Mouse (Mus musculus) v-Abl transformed pro-B cells (cell line): Measurements from ENCODE around the gene Cadps2.

Experiments
- in situ Hi-C, 2 experiments: fragments of 400-800 bp; cut with MboI; formaldehyde crosslinking; loops; one replicate each; pipeline ENCODE4 v1.15.1; 2025; ENCODE audit not compliant: unreplicated experiment in 2 of 2

Gene Cadps2

DNA sequence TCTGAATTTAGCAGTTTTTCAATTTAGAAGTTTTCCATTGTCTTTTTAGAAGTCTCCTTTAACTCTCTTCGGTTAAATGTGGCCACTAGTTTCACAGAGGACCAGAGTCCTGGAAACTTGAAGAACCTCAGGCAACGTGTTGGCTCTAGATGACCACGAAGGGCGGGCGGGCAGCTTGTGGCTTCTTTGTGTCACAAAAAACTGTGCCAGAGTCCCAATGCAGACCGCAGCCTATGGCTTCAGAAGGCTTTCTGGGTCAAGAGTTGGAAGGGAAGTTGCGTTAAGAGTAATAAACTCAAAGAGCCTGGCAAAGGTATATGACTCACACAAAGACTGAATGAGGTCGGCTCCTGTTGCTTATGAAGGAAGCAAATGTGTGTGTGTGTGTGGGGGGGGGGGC is 584.1 kb downstream of the Cadps2 start:
- in situ Hi-C loops: no loop called here

DNA sequence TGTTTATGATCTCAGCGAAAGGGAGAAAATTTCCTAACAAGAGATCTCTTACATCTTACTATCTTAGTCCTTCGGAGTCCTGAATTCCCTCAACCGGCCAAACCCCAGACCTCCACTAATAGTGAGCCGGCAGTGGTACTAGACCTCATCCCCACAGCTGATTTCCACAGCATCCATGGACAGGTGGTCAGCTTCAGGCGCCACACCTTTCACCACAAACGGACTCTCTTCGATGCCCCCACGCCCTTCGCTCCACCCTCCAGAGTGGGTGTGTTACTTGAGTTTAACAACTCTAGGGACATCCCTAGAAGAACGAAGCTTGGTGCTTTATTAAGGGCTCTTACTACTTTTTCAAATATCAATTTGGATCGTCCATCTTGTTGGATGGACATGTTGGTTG is 584.6 kb downstream of the Cadps2 start:
- in situ Hi-C loops: no loop called here

DNA sequence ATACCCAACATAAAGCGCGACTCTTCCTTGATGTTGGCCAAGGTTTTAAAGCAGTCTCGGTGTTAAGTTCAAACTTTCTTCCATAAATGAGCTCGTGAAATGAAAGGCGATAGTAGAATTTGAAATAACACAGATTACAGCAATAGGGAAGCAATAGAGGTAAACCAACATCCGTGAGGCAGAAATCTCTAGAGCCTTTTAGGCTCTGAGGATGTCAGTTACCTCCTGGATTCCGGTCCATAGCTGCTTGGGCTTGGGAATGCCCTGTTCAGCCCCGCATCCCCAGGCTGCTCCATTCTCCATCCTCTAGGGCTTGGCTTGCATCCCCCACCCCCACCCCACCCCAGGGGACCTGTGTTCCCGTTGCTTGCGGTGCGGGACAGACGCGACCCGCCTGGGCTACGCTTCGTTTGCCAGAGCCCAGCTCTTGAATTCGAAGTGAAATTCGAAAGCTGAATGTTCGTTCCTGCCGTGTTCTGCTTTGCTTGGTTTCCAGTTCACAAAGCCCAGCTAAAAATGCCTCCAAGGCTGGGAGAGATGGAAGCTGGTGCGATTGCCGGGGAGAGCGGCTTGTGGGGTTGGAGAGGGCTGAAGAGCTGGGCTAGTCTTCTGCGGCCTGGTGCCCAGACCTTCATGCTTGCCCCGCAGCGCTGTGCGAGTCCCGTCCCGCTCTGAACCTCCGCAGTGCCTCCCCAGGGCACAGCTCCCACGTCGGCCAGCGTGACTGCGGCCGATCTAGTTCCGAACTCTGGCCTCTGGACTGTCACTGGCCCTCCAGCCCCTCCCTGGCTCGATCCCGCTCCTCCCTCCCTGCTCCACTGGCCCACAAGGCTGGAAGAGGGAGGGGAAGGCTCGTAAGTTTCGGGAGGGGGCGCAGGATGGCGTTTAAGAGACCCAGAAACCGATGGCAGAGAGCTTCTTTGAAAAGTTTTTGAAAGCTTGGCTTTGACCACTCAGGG is 585.6 kb downstream of the Cadps2 start:
- in situ Hi-C loops: no loop called here

DNA sequence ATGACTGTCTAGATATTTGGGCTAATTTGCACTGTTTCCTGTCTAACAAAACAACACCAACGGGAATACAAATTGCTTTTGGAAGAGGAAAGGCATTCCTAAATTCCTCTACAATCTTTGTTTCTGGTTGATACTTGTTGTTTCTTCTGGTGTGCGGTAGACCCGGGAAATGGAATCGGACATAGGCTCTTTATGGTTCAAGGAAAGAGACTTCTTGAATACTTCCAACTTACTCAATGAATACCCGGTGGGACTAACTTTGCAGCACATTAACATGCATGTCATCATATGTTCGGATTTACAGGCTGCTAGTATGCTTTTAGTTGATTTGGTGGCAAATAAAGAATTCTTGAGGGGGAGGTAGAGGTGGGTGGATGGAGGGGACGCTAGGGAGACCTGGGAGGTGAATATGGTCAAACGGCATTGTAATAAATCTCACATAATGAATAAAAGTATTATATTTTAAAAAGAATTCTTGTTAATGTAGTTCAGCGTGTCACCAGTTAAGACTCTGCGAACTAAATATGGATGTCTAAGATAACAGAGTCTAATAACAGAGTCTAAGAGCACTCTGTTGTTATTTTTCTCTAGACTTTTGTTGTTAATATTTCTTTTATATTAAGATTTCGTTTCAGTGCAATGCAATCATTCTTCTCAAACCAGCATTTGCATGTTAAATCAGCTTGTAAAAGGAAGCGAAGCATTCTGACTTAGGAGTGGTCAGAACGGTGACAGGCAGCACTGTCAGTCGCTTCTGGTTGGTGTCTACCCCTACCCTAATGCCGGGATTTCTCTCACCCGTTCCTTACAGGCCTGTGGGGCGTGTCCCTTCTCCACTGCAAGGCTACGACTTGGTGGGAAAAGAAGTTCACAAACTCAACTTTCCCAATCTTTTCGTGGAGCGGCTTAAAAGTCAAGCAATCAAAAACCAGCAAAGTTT is 586.8 kb downstream of the Cadps2 start:
- in situ Hi-C loops: no loop called here

DNA sequence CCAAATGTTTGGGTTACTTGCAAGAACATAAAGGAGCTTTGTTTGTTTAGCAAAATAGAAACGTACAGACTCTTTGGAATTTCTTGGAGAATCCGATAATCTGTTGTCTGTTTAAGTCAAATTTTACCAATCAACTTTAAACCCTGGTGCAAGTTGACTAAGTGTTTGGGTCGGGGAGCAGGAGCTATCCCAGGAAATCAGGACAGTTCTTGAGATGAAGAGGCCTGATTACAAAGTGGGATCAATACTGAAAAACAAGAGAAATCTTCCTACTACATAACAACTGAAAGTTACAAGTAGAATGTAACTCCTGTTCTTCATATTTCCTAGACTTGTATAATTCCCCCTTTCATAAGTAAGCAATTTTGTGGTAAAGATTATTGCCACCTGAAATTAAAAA is 587.8 kb downstream of the Cadps2 start:
- in situ Hi-C loops: no loop called here

DNA sequence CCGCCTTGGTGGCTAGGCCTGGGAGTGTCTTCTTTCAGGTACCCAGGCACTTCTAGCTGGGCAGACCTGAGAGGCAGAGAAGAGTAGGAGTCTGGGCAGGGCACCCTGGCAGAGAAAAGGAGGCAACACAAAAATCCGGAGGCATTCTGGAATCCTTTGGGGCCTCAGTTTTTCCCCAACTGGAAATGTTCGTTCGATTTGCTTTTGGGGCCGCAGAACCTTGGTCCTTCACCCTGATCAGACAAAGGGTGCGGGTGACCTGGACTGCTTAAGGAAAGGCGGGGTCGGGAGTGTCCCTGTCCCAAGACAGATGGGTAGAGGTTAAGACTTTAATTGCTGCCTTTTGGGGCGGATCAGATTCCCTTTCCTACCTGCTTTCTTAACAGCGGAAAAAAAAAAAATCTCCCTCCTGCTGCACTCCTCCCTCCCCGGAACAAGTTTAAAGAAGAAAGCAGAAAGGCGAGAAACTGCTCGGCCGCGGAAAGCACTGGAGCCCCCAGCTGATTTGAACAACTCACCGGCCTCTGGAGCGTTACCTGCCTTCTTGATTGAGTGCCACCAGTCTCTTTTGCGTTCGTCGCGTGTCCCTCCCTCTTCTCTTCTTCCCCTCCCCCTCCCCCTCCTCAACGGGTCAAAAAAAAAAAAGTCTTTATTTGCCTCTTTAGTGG is 588.8 kb downstream of the Cadps2 start:
- in situ Hi-C loops: no loop called here

DNA sequence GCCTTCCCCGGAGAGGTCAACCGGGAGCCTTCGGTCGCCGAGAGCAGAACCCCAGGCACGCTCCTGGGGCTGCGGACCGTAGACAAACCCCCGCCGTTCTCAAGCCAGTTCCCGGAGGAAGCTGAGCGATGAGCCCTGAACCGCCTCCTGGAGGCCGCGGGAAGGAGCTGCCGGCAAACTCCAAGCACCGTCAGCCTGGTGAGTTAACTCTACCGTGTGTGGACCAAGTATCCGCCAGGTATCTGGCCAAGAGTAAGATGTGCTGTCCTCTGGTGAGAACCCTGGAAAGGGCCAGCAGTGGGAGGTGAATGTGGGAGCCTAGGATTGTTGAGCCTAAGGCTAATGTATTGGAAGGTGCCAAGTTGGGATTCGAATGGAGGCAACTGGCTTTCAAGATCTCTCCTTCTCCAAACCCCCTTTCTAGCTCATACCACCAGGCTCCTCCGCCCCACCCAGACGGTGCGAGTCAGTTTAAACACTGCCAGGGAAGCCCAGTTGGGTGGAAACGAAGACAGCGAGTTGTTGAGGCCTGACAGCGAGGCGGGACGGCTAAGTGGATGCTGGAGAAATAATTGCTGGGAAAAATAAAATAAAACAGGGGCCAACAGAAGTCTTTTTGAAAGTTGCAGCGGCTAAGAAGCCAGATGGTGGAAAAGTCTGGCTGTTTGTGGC is 589.5 kb downstream of the Cadps2 start:
- in situ Hi-C loops: no loop called here

DNA sequence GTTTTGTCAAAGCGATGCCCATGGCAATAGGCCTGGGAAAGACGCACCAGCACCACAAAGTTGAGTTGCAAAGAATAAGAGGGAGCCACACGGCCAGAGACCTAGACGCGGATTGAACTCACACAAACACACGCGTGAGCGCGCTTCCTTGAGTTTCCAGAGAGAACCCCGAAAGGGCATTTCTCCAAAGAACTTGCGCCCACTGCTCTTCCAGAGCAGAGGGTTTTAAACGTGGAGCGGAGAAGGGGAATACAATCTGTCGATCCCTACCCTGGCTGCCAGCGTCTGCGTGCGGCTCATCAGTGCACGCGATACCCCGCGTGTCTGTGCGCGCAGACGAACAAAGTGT is 590.2 kb downstream of the Cadps2 start:
- in situ Hi-C loops: no loop called here

DNA sequence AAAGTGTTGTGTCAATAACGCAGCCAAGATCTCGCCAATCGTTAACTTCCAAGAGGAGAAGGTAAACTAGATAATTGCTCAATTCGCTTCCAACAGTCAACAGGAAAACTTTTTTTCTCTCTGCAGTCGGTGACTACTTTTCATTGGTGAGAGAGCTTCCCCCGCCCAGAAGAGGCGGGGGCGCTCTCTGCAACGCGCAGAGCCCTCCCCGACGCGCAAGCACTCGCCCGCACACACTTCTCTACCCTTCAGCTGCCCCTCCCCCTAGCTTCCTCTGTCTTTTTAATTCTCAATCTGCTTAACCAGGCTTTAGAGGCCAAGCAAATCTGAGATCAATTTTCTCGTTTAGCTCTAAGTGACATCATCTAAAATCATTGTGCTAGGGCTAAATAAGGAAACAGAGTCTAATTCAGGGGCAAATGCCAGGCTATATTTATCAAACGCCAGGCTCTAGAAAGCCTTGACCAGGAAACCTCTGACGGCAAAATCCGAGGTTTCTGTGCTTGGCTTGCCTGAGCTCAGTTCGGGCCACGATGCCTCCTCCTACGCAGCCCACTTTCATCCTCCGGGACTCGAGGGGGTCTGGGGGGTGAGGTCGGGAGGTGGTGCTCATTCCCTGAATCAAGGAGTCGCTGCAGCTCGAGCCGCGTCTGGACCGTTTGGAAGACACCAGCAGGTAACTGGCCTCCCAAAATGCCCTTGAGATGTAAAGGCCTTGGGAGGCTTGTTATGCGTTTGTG is 590.7 kb downstream of the Cadps2 start, which contains the start of gene Fezf1:
Fezf1 (minus strand) TSS at position 50 of the 740 bp plus-strand sequence.
- in situ Hi-C loops: no loop called here

DNA sequence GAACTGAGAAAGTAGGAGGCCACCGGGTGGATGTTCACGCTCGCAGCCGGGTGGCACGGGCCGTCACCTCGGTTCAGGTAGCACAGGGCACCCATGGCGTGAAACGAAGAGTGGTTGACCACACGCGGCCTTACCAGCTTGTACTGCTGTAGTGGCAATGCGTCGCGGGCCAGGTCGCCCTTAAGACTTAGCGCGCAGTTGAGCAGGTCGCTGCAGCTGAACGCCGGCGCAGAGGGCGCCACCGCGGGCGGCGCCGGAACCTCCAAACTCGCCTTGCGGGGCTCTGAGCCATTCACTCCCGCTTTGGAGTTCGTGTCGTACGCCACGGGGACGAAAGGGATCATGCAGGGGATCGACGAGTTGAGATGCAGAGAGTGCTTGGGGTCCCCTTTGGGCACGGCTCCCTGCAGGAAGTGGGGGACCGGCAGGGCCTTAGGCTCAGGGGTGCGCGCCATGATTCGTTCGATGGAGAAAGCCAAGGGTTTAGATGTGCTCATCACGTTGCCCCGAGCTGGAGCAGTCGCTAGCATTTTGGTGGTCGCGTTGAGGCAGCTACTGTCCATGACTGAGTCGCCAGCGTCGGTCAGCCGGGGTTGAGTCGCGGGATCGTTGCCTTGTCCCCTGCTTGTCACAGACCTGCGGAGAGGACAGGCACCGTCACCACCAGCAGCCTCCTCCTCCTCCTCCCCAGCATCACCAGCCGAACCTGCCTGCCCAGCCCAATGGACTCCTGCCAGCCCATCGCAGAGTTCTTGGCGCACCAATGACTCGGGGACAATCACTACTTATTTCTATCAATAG is 591.5 kb downstream of the Cadps2 start:
- in situ Hi-C loops: no loop called here

DNA sequence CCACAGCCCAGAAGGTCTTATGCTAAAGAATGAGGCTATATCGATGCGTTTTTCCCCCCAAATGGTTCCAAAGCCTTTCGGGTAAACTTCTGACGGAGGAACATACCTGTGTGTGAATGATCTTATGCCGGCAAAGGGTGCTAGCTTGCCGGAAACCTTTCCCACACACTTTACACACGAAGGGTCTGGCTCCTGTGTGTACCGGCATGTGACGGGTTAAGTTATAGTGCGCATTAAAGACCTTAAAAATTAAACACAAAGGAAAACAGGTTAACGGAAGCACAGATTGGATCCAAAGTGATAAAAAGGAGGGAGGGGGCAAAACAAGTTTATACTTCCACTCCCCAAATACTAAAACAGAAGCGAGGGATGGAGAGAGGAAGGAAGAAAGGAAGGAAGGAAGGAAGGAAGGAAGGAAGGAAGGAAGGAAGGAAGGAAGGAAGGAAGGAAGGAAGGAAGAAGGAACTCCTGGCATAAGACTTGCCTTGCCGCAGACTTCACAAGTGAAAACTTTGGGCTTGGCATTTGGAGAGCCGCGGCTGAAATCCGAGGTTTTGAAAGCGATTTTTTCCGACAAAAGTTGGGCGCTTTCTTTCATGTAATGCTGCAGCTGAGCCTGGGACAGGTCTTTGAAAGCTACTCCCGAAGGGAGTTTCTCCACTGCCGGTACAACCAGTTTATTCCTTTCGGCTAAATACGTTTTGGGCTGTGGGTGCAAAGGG is 592.3 kb downstream of the Cadps2 start:
- in situ Hi-C loops: no loop called here

DNA sequence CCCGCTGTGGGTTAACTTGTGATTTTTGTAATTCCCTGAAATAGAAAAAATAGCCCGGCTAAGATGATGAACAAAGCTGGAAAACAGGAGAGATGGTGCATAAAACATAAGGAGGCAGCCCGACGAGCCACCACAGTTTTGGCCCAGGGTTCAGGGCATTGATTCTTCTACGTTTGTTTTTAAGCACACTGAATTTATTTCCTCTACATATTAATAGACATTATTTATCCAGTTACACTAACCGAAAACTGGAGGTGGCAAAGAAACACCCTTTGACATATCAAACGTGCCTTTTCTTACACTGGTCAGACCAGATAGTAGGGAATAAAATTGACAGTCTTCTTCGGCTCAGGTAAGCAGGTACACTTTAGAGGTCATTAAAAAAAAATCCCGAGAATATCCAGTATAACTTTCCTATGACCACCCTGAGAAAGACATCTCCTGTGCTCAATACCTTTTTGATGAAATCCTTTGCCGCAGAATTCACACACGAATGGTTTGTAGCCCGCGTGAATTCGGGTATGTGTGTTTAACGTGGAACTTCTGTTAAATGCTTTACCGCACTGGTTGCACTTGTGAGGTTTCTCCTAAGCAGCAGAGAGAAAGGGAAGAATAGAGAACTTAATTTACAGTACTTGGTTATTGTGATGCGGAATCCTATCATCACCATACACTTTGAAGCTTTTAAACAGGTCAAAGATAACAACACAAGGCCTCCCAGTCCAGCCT is 593.0 kb downstream of the Cadps2 start:
- in situ Hi-C loops: no loop called here

DNA sequence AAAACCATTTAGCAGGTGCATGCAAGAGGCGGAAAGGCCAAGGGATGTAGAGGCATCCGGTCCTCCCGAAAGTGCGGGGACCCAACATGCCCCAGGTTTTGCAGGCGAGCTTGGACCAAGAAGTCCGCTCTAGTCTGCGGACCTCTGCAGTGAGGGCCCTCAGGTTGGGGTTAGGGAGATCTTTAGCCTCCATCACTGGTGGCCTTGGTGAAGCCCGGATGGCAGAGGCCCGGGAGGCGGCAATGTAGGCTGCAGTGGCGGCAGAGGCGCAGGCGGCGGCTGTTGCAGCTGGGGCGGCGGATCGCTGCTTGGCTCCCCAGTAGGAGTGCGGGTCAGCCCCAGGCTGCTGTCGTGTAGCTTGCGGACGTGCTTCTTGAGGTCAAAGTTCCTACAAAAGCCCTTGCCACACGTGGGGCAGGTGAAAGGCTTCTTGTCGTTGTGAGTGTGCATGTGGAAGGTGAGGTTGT is 593.6 kb downstream of the Cadps2 start:
- in situ Hi-C loops: no loop called here

DNA sequence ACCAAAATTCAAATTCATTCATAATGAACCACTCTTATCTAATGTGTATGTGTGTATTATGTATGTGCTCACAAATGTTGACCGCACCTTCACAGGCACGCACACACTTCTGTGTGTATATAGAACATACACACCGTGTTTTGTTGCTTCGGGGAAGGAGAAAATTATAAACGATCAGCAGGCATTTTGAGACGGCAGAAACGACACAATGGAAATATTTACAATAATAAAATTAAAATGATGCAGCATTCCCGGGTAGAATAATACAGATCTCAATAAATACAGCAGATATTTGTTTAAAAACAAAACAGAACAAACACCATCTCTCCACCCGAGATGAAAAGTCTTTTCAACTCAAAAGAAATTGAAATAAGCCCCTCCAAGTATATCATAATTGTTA is 594.1 kb downstream of the Cadps2 start:
- in situ Hi-C loops: no loop called here

DNA sequence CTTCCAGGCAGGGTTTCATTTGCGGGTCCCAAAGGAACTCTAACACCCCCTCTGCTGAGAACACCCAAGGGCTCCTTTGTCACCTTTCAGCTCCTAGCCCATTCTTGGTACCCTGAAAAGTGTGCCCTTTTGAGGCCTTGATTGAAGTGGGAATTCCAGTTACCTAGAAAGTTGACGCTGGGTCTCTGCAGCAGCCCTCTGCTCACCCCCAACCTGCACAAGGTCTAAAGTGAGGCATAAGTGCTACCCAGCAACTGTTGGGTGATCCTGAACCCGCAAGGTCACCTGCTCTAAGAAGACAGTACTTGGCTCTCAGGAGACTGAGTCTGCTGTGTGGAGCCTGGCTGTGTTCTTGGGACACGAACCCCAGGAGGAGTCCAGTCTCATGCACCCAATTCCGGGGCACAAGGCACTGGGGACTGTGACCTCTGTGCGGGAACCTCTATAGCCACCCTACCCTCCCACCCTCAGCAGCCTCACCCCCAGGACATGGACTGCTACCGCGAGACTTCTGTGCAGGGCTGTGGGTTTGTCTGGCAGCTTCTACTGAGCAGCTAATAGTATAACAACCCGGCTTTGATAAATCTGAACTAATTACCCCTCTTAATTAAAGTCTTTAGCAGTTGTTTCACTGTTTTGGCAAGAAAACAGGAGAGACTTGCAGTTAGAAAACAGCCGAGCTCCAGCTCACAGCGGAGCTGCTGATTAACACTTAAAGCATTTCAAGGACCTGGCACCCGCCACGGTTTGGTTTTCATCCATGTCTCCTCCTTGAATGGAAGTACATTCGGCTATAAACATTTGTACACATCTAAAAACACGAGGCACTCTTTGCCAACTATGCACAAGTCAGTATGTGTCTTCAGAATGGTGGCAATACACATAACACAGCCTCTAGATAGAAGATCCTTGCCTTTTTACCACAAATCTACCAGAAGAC is 595.1 kb downstream of the Cadps2 start:
- in situ Hi-C loops: no loop called here
